Mouse (Mus musculus) liver, embryonic 12.5 days (tissue): ENCODE measurements around the gene Pigw. TPM values are rescaled to one million over a fixed set of nuclear protein-coding genes. Genes with fewer than 3 reads are reported as not detected.
A peak's percentile ranks its signal among the peaks of the same experiment; 100 is the strongest.

Experiments used
- ATAC-seq: fragments of 200-750 bp; cut with Nextera tagmentation; 2 replicates; pipeline ENCODE4 v1.8.0; 2017; ENCODE audit warnings: moderate number of reproducible peaks, mild to moderate bottlenecking, moderate library complexity
- H3K27ac ChIP-seq: fragments of 300-500 bp; sonication (generic); 2 replicates; pipeline ENCODE4 v1.5.1; 2016; ENCODE audit warnings: mild to moderate bottlenecking
- H3K27me3 ChIP-seq: fragments of 300-500 bp; sonication (generic); replicated peaks from 2 replicates; pipeline ENCODE4 v1.6.1; 2016; ENCODE audit warnings: mild to moderate bottlenecking, moderate library complexity
- H3K36me3 ChIP-seq: fragments of 300-500 bp; sonication (generic); 2 replicates; pipeline ENCODE4 v1.6.1; 2016; ENCODE audit warnings: mild to moderate bottlenecking, moderate library complexity
- H3K4me1 ChIP-seq: fragments of 300-500 bp; sonication (generic); 2 replicates; pipeline ENCODE4 v1.6.1; 2016
- H3K4me2 ChIP-seq: fragments of 300-500 bp; sonication (generic); 2 replicates; pipeline ENCODE4 v1.6.1; 2016; ENCODE audit warnings: mild to moderate bottlenecking, moderate library complexity
- H3K4me3 ChIP-seq: fragments of 300-500 bp; sonication (generic); 2 replicates; pipeline ENCODE4 v1.5.1; 2016; ENCODE audit warnings: mild to moderate bottlenecking, moderate library complexity
- H3K9ac ChIP-seq: fragments of 300-500 bp; sonication (generic); 2 replicates; pipeline ENCODE4 v1.6.1; 2016; ENCODE audit warnings: mild to moderate bottlenecking, moderate library complexity
- H3K9me3 ChIP-seq: fragments of 300-500 bp; sonication (generic); replicated peaks from 2 replicates; pipeline ENCODE4 v1.6.1; 2016; ENCODE audit warnings: mild to moderate bottlenecking, moderate library complexity
- WGBS: fragments of 180-500 bp; shearing (Covaris S2); methylation state at CpG from one replicate; pipeline ENCODE4 v1.1.7; 2016; ENCODE audit not compliant: insufficient replicate concordance; 5-methylcytosine and 5-hydroxymethylcytosine counted together
- polyA plus RNA-seq: library from polyadenylated mRNA; unstranded; fragments of >200 nt; fragmentation: Nextera tagmentation; extraction: Ambion mirVana; gene quantifications from 2 replicates; pipeline ENCODE4 v1.2.1, GENCODE M21; 2016

Pigw gene
- polyA plus RNA-seq, 1 experiment from 2014 or later = 3.2 TPM

DNA sequence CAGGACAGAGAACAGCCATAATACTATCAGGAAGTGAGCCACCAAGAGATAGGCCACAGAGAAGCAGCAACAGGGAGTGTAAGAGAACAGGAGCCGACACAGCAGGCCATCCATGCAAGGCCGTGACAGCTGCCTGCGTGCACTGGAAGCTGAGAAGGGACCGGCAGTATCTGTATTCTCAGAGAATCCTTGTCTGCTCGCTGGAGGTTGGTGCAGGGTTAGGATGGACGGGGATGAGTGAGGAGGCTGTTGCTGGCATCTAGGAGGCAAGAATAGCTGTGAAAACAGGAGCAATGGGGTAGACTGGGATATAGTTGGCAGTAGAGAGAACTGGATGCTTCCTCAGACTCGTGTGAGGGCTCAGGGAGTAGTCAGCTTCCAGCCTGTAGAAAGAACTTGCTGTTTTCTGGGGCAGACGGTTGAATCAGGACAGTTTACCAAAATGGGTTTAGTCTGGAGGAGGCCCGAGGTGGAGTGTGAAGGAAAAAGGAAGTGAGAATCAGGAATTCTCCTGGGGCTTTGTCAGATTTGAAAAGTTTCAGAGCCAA lies 24.6 kb upstream of the Pigw start:
- H3K36me3 ChIP-seq = peaks cover 99% of the 10 kb centered on the region
- no peak overlapping the region for H3K27ac ChIP-seq
- no peak overlapping the region for H3K4me3 ChIP-seq
- H3K9me3 ChIP-seq = no peaks in the 10 kb centered on the region
- no peaks in the 10 kb centered on the region for H3K27me3 ChIP-seq
- WGBS = 73% methylated on average over 9 of the region's 9 CpGs
- no peak overlapping the region for H3K9ac ChIP-seq
- no peak overlapping the region for H3K4me2 ChIP-seq
- no peak for ATAC-seq
- no peaks in the 10 kb centered on the region for H3K4me1 ChIP-seq

DNA sequence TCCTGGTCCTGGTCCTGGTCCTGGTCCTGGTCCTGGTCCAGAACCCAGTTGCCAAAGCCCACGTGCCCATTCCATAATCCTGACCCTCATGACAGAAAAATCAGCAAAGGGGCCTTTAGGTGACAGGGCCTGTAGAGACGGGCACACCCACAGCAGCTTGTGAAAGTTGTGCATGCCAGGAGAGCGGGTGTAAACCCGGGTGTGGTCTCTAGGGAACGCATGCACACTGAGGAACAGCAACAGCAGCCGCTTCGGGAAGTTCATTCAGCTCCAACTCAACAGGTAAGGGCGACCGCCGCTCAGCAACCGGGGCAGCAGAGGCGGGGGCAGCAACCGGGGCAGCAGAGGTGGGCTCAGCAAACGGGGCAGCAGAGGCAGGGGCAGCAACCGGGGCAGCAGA lies 13.0 kb upstream of the Pigw start:
- Histone ChIP-seq H3K4me1 (no peaks in the 10 kb centered on the region), H3K4me3 (no peak overlapping the region), H3K27me3 (no peaks in the 10 kb centered on the region), H3K4me2 (no peak overlapping the region), H3K27ac (no peak overlapping the region), H3K36me3 (peaks cover 89% of the 10 kb centered on the region), H3K9me3 (no peaks in the 10 kb centered on the region), H3K9ac (no peak overlapping the region)
- WGBS = 84% methylated on average over 15 of the region's 15 CpGs
- no peak for ATAC-seq

DNA sequence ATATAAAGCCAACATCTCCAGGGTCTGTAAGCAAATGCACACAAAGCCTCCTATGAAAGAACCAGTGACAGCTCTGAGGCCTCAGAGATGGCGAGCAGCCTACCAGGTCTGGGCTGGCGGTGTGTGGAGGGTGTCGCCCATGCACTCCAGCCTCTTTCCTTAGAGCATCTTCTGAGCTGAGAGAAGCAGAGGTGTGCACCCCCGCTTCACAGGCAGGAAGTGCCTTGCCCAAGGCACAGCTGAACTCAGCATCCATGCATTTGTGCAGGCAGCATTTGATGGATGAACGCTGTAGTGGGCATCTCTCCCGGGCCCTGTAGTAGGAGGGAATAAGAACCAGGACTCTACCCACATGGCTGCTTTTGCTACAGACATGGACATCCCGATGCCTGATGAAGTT lies 11.6 kb upstream of the Pigw start:
- 85% methylated on average over 7 of the region's 7 CpGs for WGBS
- Histone ChIP-seq H3K9me3 (no peaks in the 10 kb centered on the region), H3K36me3 (peaks cover 89% of the 10 kb centered on the region), H3K27ac (no peak overlapping the region), H3K27me3 (no peaks in the 10 kb centered on the region), H3K9ac (no peak overlapping the region), H3K4me3 (no peak overlapping the region), H3K4me2 (no peak overlapping the region), H3K4me1 (no peaks in the 10 kb centered on the region)
- no peak for ATAC-seq

DNA sequence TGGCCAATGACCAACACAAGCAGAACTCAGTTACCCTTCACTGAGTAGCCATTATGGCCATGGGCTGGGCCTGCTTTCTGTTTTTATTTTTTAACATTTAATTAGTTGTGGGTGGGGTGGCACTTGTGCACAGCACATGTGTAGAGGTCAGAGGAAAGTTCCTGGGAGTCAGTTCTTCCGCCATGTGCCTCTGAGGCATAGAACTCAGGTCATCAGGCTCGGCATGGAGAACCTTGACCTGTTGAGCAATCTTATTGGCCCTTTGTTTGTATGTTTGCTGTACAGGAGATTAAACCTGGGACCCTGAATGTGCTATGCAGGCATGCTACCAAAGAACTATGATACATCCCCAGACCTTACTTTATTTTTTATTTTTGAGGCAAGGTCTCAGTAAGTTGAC lies 9.4 kb upstream of the Pigw start:
- peaks cover 86% of the 10 kb centered on the region for H3K36me3 ChIP-seq
- no peak overlapping the region for H3K4me3 ChIP-seq
- no peak overlapping the region for H3K27ac ChIP-seq
- no peaks in the 10 kb centered on the region for H3K9me3 ChIP-seq
- no peak overlapping the region for H3K9ac ChIP-seq
- H3K4me2 ChIP-seq = no peak overlapping the region
- ATAC-seq = no peak
- no peaks in the 10 kb centered on the region for H3K27me3 ChIP-seq
- 74% methylated on average over 2 of the region's 2 CpGs for WGBS
- no peaks in the 10 kb centered on the region for H3K4me1 ChIP-seq

DNA sequence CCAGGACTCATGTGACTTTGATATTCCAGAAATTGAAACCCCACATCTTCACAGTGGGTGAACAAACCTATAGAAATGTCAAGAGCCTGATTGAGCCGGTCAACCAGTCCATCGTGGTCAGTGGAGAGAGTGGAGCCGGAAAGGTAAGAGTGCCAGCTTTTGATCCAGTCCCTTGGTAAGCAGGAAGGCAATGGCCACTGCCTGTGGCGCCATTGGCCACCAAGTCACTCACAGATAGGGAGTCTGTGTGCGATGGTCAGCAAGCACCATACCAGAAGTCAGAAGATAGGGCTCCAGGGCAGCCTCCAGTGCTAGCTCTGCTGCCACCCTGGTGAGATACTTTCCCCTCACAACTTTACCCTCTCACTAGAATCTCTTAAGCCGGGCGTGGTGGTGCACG lies 7.9 kb upstream of the Pigw start:
- H3K27ac ChIP-seq = no peak overlapping the region
- no peaks in the 10 kb centered on the region for H3K27me3 ChIP-seq
- WGBS = 90% methylated on average over 8 of the region's 8 CpGs
- ATAC-seq = no peak
- H3K4me2 ChIP-seq = no peak overlapping the region
- H3K9ac ChIP-seq = no peak overlapping the region
- H3K36me3 ChIP-seq = peaks cover 89% of the 10 kb centered on the region
- no peaks in the 10 kb centered on the region for H3K9me3 ChIP-seq
- H3K4me1 ChIP-seq = no peaks in the 10 kb centered on the region
- no peak overlapping the region for H3K4me3 ChIP-seq

DNA sequence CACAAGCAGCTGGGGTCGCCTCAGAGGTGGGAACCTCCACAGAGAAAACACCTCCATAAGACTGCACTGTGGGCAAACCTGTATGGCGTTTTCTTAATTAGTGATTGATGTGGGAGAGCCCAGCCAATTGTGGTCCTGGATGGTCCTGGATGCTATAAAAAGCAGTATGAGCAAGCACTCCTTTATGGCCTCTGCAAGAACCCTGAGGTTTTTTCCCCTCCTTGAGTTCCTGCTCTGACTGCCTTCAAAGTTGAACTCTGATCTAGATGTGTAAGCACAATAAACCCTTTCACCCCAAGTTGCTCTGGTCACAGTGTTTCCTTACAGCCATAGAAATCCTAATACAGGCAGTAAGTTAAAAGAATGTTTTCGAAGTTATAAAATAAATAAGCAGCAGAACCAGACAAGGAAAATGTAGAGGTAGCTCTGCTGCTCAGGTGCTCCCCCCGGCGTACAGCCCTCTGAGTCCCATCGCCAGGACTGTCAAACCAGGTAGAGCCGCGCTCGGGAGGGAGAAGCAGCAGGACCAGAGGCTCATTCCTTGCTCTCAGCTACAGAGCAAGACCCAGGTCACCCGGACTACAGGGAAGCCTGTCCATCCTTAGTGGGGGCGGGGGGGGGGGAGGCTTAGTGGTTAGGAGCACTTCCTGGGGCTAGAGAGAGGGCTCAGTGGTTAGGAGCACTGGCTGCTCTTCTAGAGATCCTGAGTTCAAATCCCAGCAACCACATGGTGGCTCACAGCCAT lies 6.9 kb upstream of the Pigw start:
- no peak for ATAC-seq
- WGBS = 75% methylated on average over 11 of the region's 11 CpGs
- no peak overlapping the region for H3K9ac ChIP-seq
- H3K36me3 ChIP-seq = peaks cover 87% of the 10 kb centered on the region
- peaks cover 2% of the 10 kb centered on the region; the same call in 1 of the 2 replicates for H3K4me1 ChIP-seq
- no peaks in the 10 kb centered on the region for H3K9me3 ChIP-seq
- H3K27ac ChIP-seq = no peak overlapping the region
- no peak overlapping the region for H3K4me3 ChIP-seq
- no peaks in the 10 kb centered on the region for H3K27me3 ChIP-seq
- H3K4me2 ChIP-seq = no peak overlapping the region

DNA sequence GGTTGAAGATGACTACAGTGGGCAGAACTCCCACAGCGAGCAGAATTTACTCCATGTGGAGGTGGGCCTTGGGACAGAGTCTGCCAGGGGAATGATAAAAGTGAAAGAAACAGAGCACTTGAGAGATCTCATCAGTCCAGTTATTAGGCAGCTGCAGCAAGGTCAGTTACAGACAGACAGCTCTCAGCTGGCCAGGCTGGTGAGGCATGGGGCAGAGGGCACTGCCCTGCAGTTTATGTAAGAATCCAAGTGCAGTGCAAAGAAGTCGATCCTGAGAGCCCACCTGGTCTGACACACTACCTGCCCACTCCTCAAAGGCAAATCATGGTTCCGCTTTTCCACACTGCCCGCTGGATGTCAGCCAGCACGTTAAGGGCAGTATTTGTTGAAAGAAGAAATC lies 6.2 kb upstream of the Pigw start:
- peaks cover 9% of the 10 kb centered on the region for H3K4me1 ChIP-seq
- no peaks in the 10 kb centered on the region for H3K27me3 ChIP-seq
- H3K4me3 ChIP-seq = no peak overlapping the region
- no peak overlapping the region for H3K4me2 ChIP-seq
- no peak for ATAC-seq
- H3K36me3 ChIP-seq = peaks cover 81% of the 10 kb centered on the region
- WGBS = 82% methylated on average over 5 of the region's 5 CpGs
- H3K9ac ChIP-seq = no peak overlapping the region
- H3K9me3 ChIP-seq = no peaks in the 10 kb centered on the region
- H3K27ac ChIP-seq = no peak overlapping the region

DNA sequence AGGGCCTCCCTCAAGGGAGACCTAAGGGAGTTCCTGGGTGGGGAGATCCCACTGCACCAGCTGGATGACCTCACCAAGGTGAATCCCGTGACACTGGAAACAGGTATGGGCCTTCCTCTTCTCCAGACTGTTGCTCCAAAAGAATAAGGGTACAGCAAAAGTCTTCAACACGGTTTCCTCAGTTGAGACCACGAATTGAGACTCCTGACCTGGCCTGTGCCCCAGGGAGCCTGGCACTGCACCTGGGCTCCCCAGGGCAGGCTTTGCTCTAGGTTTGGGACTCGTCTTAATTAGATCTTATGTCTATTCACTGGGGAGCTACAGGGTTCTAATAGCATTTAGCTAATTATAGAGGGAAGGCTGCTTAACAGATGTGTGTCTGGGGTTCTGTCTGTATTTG lies 5.2 kb upstream of the Pigw start:
- no peak for ATAC-seq
- 77% methylated on average over 4 of the region's 4 CpGs for WGBS
- peaks cover 77% of the 10 kb centered on the region for H3K36me3 ChIP-seq

DNA sequence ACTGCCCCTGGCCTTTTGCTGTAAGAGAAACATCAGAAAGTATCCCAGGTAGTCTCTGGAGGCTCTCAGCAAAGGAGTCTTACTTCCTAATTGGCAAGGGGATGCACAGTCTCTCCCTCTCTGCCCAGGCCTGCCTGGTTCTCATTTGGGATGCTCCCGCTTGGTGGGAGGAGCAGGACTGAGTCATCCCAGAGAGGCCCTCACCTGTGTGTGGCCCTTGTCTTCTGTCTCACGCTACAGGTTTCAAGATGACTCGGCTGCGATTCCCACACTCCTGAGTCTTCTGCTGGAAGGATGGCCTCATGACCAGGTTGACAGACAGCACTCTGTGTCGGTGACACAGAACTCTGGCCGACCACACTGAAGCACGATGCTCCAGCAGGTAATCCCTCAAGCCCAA lies 2.3 kb upstream of the Pigw start:
- Histone ChIP-seq H3K9me3 (no peaks in the 10 kb centered on the region), H3K36me3 (peaks cover 62% of the 10 kb centered on the region)

More for the DNA sequence above, 5.2 kb upstream of the Pigw start:
- Histone ChIP-seq H3K27ac (no peak overlapping the region), H3K4me2 (no peak overlapping the region), H3K27me3 (no peaks in the 10 kb centered on the region), H3K4me3 (no peak overlapping the region), H3K9ac (no peak overlapping the region), H3K4me1 (peaks cover 16% of the 10 kb centered on the region), H3K9me3 (no peaks in the 10 kb centered on the region)

DNA sequence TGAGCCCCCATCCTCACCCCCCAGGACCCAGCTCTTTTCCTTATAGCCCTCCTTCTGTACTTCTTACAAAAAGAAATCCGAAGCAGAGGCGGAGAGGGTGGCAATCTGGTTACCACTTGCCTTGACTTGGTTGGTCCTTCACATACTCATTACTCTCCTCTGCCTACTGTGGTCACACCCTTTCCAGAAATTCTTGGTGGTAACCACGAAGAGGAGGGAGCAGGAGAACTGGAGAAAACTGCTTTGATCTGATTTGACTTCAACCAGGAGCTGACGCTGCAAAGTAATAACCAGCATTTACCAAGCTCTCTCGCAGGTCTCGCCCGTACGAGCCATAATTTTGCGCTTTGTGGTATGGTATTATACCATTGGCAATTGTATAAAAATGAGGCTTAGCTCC lies 886 bp upstream of the Pigw start:
- H3K27me3 ChIP-seq = no peaks in the 10 kb centered on the region
- peak overlapping the region; percentile 85 for H3K4me3 ChIP-seq
- H3K27ac ChIP-seq = peak overlapping the region; percentile 93
- peaks cover 57% of the 10 kb centered on the region for H3K36me3 ChIP-seq
- H3K9ac ChIP-seq = peak overlapping the region; percentile 94
- no peak for ATAC-seq
- 51% methylated on average over 9 of the region's 9 CpGs for WGBS
- peak overlapping the region; percentile 99 for H3K4me2 ChIP-seq
- no peaks in the 10 kb centered on the region for H3K9me3 ChIP-seq
- H3K4me1 ChIP-seq = peaks cover 34% of the 10 kb centered on the region

More for the DNA sequence above, 2.3 kb upstream of the Pigw start:
- H3K27me3 ChIP-seq = no peaks in the 10 kb centered on the region
- no peak for ATAC-seq
- H3K4me3 ChIP-seq = no peak overlapping the region
- H3K4me2 ChIP-seq = no peak overlapping the region
- no peak overlapping the region for H3K27ac ChIP-seq
- 90% methylated on average over 7 of the region's 7 CpGs for WGBS
- H3K4me1 ChIP-seq = peaks cover 34% of the 10 kb centered on the region
- no peak overlapping the region for H3K9ac ChIP-seq

DNA sequence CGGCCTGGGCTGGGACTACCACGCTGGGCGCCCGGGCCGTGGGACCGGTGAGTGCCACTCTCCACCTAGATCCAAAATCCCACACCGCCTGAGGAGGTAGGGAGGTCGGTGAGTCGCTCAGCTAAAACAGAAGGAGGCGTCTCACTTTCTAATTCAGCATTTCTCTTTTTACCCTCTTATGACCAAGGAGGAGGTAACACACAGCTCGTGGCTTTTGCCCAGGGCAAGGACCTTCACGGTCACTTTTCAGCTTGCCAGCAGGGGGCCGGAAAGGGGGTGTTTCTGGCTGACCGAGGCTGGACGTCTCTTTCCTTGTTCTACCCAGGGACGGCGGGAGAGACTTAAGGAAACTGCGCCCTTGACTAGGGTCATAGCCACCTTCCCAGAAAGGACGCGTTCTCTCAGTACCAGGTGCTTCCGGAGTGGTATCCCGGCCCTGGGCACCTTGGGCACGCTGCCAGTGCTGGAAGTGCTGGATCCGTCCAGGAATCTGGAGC lies 428 bp upstream of the Pigw start:
- Histone ChIP-seq H3K27me3 (no peaks in the 10 kb centered on the region), H3K4me3 (peak overlapping the region; percentile 85), H3K9ac (peak overlapping the region; percentile 94), H3K4me2 (peak overlapping the region; percentile 99), H3K36me3 (peaks cover 56% of the 10 kb centered on the region), H3K27ac (peak overlapping the region; percentile 93), H3K4me1 (peaks cover 34% of the 10 kb centered on the region), H3K9me3 (no peaks in the 10 kb centered on the region)
- ATAC-seq = no peak
- under 1% methylated on average over 24 of the region's 24 CpGs for WGBS

DNA sequence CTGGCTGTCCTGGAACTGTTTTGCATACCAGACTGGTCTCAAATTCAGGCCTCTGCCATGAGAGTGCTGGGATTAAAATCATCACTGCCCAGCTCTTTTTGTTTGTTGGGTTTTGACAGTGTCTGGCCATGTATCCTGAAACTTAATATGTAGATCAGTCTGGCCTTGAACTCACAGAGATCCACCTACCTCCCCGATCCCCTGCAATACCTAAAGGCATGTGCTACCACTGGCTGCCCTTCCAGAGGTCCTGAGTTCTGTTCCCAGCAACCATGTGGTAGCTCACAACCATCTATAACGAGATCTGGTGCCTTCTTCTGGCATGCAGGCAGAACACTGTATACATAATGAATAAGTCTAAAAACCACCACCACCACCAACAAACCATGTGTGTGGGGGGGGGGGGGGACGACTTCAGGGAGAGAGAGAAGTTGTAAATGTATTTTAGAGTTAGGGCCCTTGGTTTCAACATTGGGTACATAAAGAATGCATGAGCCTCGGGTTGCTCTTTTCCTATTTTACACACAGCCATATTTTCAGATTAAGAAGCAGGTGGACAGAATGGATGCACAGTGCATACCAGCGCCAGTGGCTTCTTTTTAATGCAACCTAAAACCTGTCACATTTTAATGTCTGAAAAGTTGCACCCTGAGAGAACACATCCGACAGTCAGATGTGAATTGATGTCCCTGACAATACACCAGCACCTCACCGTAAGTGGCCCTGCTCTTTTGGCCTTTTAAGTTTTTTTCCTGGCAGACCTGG lies 896 bp downstream of the Pigw start:
- H3K4me2 ChIP-seq = peak overlapping the region; percentile 99
- H3K4me3 ChIP-seq = peak overlapping the region; percentile 85
- peaks cover 41% of the 10 kb centered on the region for H3K4me1 ChIP-seq
- no peaks in the 10 kb centered on the region for H3K9me3 ChIP-seq
- peak overlapping the region; percentile 93 for H3K27ac ChIP-seq
- peaks cover 50% of the 10 kb centered on the region for H3K36me3 ChIP-seq
- no peaks in the 10 kb centered on the region for H3K27me3 ChIP-seq
- no peak for ATAC-seq
- peak overlapping the region; percentile 94 for H3K9ac ChIP-seq
- 10% methylated on average over 6 of the region's 7 CpGs for WGBS
